Mouse (Mus musculus): Measurements from ENCODE around the gene Vmp1.
A peak's percentile ranks its signal among the peaks of the same experiment; 100 is the strongest.

The Vmp1 gene

DNA sequence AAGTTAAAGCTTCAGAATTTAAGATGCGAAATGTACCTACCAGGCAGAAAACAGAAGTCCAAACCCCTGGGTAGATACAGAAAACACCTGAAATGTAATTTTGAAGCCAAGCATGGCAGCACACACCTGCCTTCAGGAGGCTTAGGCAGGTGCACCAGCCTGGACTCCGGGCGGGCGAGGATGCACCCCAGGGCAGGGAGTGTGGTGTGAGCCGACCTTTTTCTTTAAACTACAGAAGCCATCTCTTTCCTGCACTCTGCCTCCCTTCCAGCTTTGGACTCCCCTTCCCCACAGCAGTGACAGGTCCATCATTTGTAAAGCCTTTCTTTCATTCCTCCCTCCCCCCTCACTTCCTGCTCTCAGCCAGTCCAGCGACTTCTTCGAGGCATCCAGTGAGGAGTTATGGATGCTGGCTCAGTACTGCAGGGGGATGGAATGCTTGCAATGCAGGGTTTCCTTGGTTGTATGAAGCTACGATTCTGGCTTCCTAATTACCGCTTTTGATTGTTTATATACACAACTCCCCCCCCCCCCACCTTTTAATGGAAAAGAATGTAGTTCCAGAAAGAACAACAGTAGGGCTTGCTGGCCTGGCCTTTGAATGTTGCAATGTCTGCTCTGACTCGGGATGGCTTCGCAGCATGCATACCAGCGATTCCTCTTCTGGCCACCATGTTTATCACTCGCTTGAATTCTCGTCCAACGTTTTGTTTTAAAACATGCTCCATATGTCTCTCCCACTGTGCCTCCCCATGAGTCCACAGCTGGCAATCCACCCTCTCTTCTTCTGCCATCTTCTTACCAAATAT lies 112.4 kb downstream of the Vmp1 start:
- DNase-seq (ENCODE audit: low spot score in 2 of 2) = no peak

DNA sequence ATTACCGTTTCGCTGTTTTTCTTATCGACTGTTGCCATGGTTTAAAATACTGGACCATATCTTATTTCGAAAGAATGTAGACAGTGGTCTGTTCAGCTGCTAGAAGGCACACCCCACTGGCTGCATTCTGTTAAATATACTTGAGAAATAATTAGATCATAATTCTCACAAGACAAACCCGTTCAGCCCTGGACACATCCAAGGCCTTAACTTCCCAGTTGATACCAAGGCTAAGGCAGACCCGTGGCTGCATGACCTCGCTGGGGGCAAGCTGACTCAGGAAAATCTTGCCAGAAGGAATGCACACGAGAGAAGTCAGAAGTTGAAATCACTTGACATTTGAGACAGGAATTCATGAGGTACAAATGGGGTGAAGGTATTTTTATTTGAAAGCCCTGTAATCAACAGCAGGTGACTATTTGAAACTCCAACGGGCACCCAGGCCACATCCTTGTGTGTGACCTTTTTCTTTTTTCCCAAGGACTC lies 113.3 kb downstream of the Vmp1 start:
- DNase-seq (ENCODE audit: low spot score in 2 of 2) = no peak

- DNase-seq (ENCODE audit: low spot score in 2 of 2) = no peak
Measured at GRCm38 (mm10) chr11:86568425-86568824, 115.2 kb downstream of the Vmp1 start.

- no peak for DNase-seq (ENCODE audit: low spot score in 2 of 2)
Measured at GRCm38 (mm10) chr11:86558258-86558657, 125.4 kb downstream of the Vmp1 start.

- no peak for DNase-seq (ENCODE audit: low spot score in 2 of 2)
Measured at GRCm38 (mm10) chr11:86553525-86553924, 130.1 kb downstream of the Vmp1 start.

GRCm38 (mm10) chr11:86547412-86547811 lies 136.2 kb downstream of the Vmp1 start:
- no peak for DNase-seq (ENCODE audit: low spot score in 2 of 2)

GRCm38 (mm10) chr11:86545556-86545955 lies 138.1 kb downstream of the Vmp1 start:
- no peak for DNase-seq (ENCODE audit: low spot score in 2 of 2)

DNA sequence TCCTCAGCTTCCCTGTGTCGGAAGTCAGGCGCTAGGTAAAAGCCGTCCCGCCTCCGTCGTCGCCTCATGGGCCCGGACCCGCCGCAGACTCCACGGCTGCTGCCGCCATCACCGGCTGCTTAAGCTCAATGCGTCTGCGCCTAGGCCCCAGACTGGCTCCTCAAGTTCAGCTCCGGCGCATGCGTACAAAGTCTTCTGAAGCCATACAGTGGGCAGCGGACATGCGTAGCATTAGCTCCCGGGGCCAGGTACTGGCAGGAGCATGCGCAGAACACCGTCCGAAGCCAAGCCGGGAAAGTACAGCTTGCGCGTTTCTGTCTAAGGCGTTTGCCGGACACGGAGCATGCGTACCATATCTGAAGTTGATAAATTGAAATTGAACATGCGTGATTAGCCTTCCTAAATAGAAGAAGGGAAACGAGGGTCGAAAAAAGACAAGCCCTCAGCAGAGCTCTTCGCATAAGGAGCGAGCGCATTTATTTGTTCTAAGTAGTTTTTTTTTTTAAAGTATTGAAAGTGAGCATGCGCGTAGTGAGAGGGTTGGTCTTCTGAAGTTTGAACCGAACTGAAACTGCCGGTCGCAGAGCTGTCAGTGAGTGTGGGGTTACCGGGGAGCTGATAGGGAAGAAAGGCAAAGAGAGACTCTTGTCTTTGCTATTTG lies 138.9 kb downstream of the Vmp1 start, which contains the start of the genes Rps6kb1 and Tubd1:
Rps6kb1 (minus strand) TSS at position 167 of the 661 bp plus-strand sequence.
Tubd1 (plus strand) TSS at position 353 of the 661 bp plus-strand sequence.
- DNase-seq (ENCODE audit: low spot score in 2 of 2) = peak; percentile 99

GRCm38 (mm10) chr11:86543960-86544638 lies 139.5 kb downstream of the Vmp1 start:
- no peak for DNase-seq (ENCODE audit: low spot score in 2 of 2)

GRCm38 (mm10) chr11:86542851-86543250 lies 140.8 kb downstream of the Vmp1 start:
- no peak for DNase-seq (ENCODE audit: low spot score in 2 of 2)

- no peak for DNase-seq (ENCODE audit: low spot score in 2 of 2)
Measured at GRCm38 (mm10) chr11:86540476-86540845, 143.2 kb downstream of the Vmp1 start.

DNA sequence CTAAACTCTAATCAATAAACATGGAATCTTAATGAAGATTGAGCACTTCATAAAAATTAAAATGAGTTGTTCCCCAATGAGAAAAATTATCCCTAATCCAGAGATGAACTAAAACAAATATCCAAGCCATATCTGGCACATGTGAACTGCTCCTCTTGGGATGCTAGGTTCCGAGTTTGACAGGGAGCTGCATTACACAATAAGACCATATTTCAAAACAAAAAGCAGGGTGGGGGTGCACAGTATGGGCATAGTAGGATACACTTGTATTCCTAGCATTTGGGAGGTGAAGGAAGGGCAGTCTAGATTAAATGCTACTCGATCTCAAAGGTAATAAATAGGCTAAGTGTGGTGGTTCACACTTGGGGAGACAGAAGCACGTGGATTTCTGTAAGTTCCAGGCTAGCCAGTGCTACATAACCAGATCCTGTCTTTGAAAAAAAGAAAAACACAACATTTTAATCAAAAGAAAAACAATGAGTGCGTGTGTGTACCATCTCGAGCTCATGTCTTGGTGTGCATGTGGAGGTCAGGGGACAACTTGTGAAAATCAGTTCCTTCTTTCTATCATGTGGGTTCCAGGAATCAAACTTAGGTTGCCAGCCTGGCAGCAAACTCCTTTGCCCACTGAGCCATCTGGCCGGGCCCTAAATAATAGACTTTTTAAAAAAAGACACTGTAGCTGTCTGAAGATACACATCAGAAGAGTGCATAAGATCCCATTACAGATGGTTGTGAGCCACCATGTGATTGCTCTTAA lies 143.7 kb downstream of the Vmp1 start:
- DNase-seq (ENCODE audit: low spot score in 2 of 2) = no peak

GRCm38 (mm10) chr11:86538786-86539185 lies 144.8 kb downstream of the Vmp1 start:
- DNase-seq (ENCODE audit: low spot score in 2 of 2) = no peak

DNA sequence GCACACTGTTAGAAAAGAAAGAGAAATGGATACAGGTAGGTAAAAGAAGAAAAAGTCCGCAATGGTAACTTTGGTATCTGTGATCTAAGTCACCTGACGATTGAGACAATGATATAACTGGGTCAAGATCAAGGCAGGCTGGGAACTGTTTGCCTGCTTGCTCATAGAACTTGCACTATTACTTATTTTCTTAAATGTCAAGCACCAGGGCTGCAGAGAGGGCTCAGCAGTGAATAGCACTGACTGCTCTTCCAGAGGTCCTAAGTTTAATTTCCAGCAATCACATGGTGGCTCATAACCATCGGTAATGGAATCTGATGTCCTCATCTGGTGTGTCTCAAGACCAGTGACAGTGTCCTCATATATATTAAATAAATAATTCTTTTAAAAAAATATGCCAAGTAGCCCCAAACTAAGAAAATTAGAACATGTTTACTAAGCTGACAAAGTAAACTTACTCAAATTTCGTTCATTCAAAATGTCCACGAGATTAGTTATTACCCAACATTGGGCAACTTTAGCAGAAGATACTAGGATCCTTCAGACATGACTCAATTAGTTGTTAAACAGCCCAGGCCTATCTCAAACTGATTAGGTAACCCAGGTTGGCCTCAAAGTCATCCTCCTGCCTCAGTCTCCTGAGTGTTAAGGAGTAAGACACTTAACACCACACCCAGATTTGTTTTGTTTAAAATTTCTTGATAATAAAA lies 149.3 kb downstream of the Vmp1 start:
- no peak for DNase-seq (ENCODE audit: low spot score in 2 of 2)
